Mouse (Mus musculus): ENCODE data around the gene Megf6.
A peak's percentile ranks its signal among the peaks of the same experiment; 100 is the strongest.

Gene Megf6

GRCm38 (mm10) chr4:154213586-154213985, 43.1 kb downstream of the Megf6 start:
- peak; percentile 76 for DNase-seq (ENCODE audit: low spot score)

- DNase-seq (ENCODE audit: low spot score), result no peak
Measured at GRCm38 (mm10) chr4:154214075-154214474, 43.5 kb downstream of the Megf6 start.

GRCm38 (mm10) chr4:154217711-154218350, 47.3 kb downstream of the Megf6 start:
- no peak for DNase-seq (ENCODE audit: low spot score)

GRCm38 (mm10) chr4:154222773-154223172, 52.2 kb downstream of the Megf6 start:
- no peak for DNase-seq (ENCODE audit: low spot score)

GRCm38 (mm10) chr4:154224267-154224969, 53.9 kb downstream of the Megf6 start:
- DNase-seq (ENCODE audit: low spot score), result peak; percentile 40

- DNase-seq (ENCODE audit: low spot score), result no peak
Measured at GRCm38 (mm10) chr4:154224970-154225309, 54.4 kb downstream of the Megf6 start.

GRCm38 (mm10) chr4:154226678-154227077, 56.1 kb downstream of the Megf6 start:
- DNase-seq (ENCODE audit: low spot score), result no peak

- no peak for DNase-seq (ENCODE audit: low spot score)
Measured at GRCm38 (mm10) chr4:154228336-154228735, 57.8 kb downstream of the Megf6 start.

- no peak for DNase-seq (ENCODE audit: low spot score)
Measured at GRCm38 (mm10) chr4:154229569-154229968, 59.0 kb downstream of the Megf6 start.

GRCm38 (mm10) chr4:154231380-154231779, 60.9 kb downstream of the Megf6 start:
- no peak for DNase-seq (ENCODE audit: low spot score)

- DNase-seq (ENCODE audit: low spot score), result no peak
Measured at GRCm38 (mm10) chr4:154232295-154232694, 61.8 kb downstream of the Megf6 start.

GRCm38 (mm10) chr4:154236001-154236400, 65.5 kb downstream of the Megf6 start:
- DNase-seq (ENCODE audit: low spot score), result no peak

GRCm38 (mm10) chr4:154236893-154237292, 66.4 kb downstream of the Megf6 start:
- DNase-seq (ENCODE audit: low spot score), result no peak

- DNase-seq (ENCODE audit: low spot score), result no peak
Measured at GRCm38 (mm10) chr4:154237306-154237705, 66.8 kb downstream of the Megf6 start.

GRCm38 (mm10) chr4:154239199-154239598, 68.7 kb downstream of the Megf6 start:
- DNase-seq (ENCODE audit: low spot score), result no peak

GRCm38 (mm10) chr4:154240608-154241007, 70.1 kb downstream of the Megf6 start:
- no peak for DNase-seq (ENCODE audit: low spot score)

- no peak for DNase-seq (ENCODE audit: low spot score)
Measured at GRCm38 (mm10) chr4:154245342-154245741, 74.8 kb downstream of the Megf6 start.

GRCm38 (mm10) chr4:154246115-154247040, 75.8 kb downstream of the Megf6 start:
- peak; percentile 90 for DNase-seq (ENCODE audit: low spot score)

GRCm38 (mm10) chr4:154247207-154248091, 76.9 kb downstream of the Megf6 start:
- no peak for DNase-seq (ENCODE audit: low spot score)

GRCm38 (mm10) chr4:154248092-154248805, 77.7 kb downstream of the Megf6 start:
- DNase-seq (ENCODE audit: low spot score), result no peak

GRCm38 (mm10) chr4:154249316-154249715, 78.8 kb downstream of the Megf6 start:
- no peak for DNase-seq (ENCODE audit: low spot score)

Measured in urinary bladder, postnatal 14 days (tissue).